Mouse (Mus musculus) natural killer cell, adult 2 months (primary cell): ENCODE measurements around the gene Cib3.

Experiments
- DNase-seq, 2 experiments: peaks; one replicate each; pipeline ENCODE4 v3.0.0; 2022; ENCODE audit warnings: low spot score in 2 of 2

The Cib3 gene

GRCm38 (mm10) chr8:72210710-72211109, 1.9 kb downstream of the Cib3 start:
- no peak for DNase-seq

GRCm38 (mm10) chr8:72210222-72210621, 2.4 kb downstream of the Cib3 start:
- no peak for DNase-seq

GRCm38 (mm10) chr8:72208582-72208981, 4.1 kb downstream of the Cib3 start:
- DNase-seq, result peak; percentile 34 to 67

- no peak for DNase-seq
Measured at GRCm38 (mm10) chr8:72197997-72198396, 14.6 kb downstream of the Cib3 start.

GRCm38 (mm10) chr8:72192065-72192464, 20.6 kb downstream of the Cib3 start:
- DNase-seq, result no peak

GRCm38 (mm10) chr8:72190215-72190539, 22.5 kb downstream of the Cib3 start:
- peak in 1 of 2 experiments; percentile 22 for DNase-seq

- peak; percentile 67 to 81 for DNase-seq
Measured at GRCm38 (mm10) chr8:72189417-72190214, 23.0 kb downstream of the Cib3 start, which contains the start of gene Hsh2d. Gene Hsh2d, plus strand, starts transcription at chr8:72189638.

GRCm38 (mm10) chr8:72187793-72188331, 24.8 kb downstream of the Cib3 start:
- no peak for DNase-seq

- peak in 1 of 2 experiments; percentile 59 for DNase-seq
Measured at GRCm38 (mm10) chr8:72183554-72184202, 29.0 kb downstream of the Cib3 start.

- peak; percentile 66 to 80 for DNase-seq
Measured at GRCm38 (mm10) chr8:72177346-72177925, 35.2 kb downstream of the Cib3 start.

- no peak for DNase-seq
Measured at GRCm38 (mm10) chr8:72169681-72170249, 42.9 kb downstream of the Cib3 start.

- DNase-seq, result peak; percentile 90 to 93
Measured at GRCm38 (mm10) chr8:72169098-72169668, 43.5 kb downstream of the Cib3 start.

- DNase-seq, result peak; percentile 15 to 28
Measured at GRCm38 (mm10) chr8:72162821-72163220, 49.8 kb downstream of the Cib3 start.

- DNase-seq, result peak; percentile 100
Measured at GRCm38 (mm10) chr8:72160707-72161697, 51.6 kb downstream of the Cib3 start, which contains the start of gene Rab8a. Gene Rab8a, plus strand, starts transcription at chr8:72161200.

- DNase-seq, result no peak
Measured at GRCm38 (mm10) chr8:72160007-72160406, 52.6 kb downstream of the Cib3 start.

- no peak for DNase-seq
Measured at GRCm38 (mm10) chr8:72158726-72159125, 53.9 kb downstream of the Cib3 start.

- no peak for DNase-seq
Measured at GRCm38 (mm10) chr8:72158096-72158495, 54.5 kb downstream of the Cib3 start.
